Mouse (Mus musculus) kidney, embryonic 16.5 days (tissue): Measurements from ENCODE around the gene Tom1. TPM values are rescaled to one million over a fixed set of nuclear protein-coding genes. Genes with fewer than 3 reads are reported as not detected.

Experiments used
- ATAC-seq: fragments of 200-750 bp; cut with Nextera tagmentation; 2 replicates; pipeline ENCODE4 v1.8.0; 2017; ENCODE audit warnings: moderate TSS enrichment; ENCODE audit not compliant: low FRiP score, low TSS enrichment
- H3K27ac ChIP-seq: fragments of 300-500 bp; sonication (generic); 2 replicates; pipeline ENCODE4 v1.5.1; 2014; ENCODE audit warnings: low read length
- H3K27me3 ChIP-seq: fragments of 300-500 bp; sonication (generic); 2 replicates; pipeline ENCODE4 v1.6.1; 2014; ENCODE audit warnings: low read length, control low read depth, mixed read lengths; ENCODE audit not compliant: insufficient read depth
- H3K36me3 ChIP-seq: fragments of 300-500 bp; sonication (generic); 2 replicates; pipeline ENCODE4 v1.6.1; 2014; ENCODE audit warnings: low read length, control low read depth, mixed read lengths; ENCODE audit not compliant: insufficient read depth
- H3K4me1 ChIP-seq: fragments of 300-500 bp; sonication (generic); 2 replicates; pipeline ENCODE4 v1.6.1; 2014; ENCODE audit warnings: low read length, control low read depth, mixed read lengths; ENCODE audit not compliant: insufficient read depth
- H3K4me2 ChIP-seq: fragments of 300-500 bp; sonication (generic); replicated peaks from 2 replicates; pipeline ENCODE4 v1.6.1; 2014; ENCODE audit warnings: low read depth, low read length
- H3K4me3 ChIP-seq: fragments of 300-500 bp; sonication (generic); 2 replicates; pipeline ENCODE4 v1.5.1; 2014; ENCODE audit warnings: mild to moderate bottlenecking, low read length
- H3K9ac ChIP-seq: fragments of 300-500 bp; sonication (generic); replicated peaks from 2 replicates; pipeline ENCODE4 v1.6.1; 2014; ENCODE audit warnings: low read length
- H3K9me3 ChIP-seq: fragments of 300-500 bp; sonication (generic); 2 replicates; pipeline ENCODE4 v1.6.1; 2016; ENCODE audit warnings: low read length, control low read depth
- WGBS: fragments of 180-500 bp; shearing (Covaris S2); extraction: QIAGEN DNeasy Blood & Tissue Kit; methylation state at CpG from one replicate; pipeline ENCODE4 v1.1.7; 2014; 5-methylcytosine and 5-hydroxymethylcytosine counted together
- polyA plus RNA-seq: library from polyadenylated mRNA; unstranded; fragments of >200 nt; fragmentation: Nextera tagmentation; extraction: Ambion mirVana; gene quantifications from 2 replicates; pipeline ENCODE4 v1.2.1, GENCODE M21; 2015

Gene Tom1
- polyA plus RNA-seq, 1 experiment from 2014 or later: 35.7 TPM

DNA sequence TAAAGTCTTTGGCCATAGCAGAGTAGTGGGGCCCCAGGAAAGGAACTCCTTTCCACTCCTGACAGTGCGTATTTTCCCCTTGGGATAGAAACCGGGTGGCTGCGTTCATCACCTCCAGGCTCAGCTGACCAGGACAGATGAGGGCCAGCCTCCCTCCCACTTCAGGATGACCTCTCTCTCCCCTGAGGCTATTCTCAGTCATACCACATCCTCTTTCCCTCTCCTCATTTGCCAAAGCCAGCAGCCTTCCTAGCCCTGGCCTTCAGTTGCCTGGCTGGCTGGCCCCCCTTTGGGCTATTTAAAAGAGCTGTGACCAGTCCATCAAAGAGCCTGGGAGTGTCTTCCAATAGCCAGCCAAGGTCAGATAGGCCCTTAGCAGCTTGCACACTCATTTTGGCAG lies 29.8 kb downstream of the Tom1 start:
- Histone ChIP-seq H3K27me3 (no peaks in the 10 kb centered on the region), H3K9me3 (no peaks in the 10 kb centered on the region), H3K4me1 (no peaks in the 10 kb centered on the region), H3K27ac (no peak overlapping the region), H3K4me3 (no peak overlapping the region), H3K36me3 (peaks cover 15% of the 10 kb centered on the region; the same call in 1 of the 2 replicates), H3K4me2 (no peak overlapping the region), H3K9ac (no peak overlapping the region)
- 58% methylated on average over 3 of the region's 3 CpGs for WGBS
- no peak for ATAC-seq

DNA sequence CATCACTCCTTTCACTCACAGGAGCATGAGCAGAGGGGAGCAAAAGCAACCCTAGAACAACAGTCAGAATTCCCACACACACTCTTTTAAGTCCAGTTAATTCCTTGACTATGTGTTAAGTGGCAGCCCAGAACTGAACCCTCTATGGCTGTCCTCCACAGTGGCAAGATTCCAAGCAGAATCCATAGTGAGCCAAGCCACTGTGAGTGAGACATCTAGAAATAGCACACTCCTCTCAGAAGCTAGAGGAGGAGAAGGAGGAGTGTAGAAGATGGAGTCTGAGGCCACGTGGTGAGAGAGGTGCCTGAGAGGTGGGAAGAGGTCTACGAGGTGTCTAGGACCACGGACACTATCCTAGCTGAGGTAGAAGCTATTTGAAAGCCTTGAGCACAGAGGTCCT lies 31.3 kb downstream of the Tom1 start:
- Histone ChIP-seq H3K36me3 (peaks cover 15% of the 10 kb centered on the region; the same call in 1 of the 2 replicates), H3K4me1 (no peaks in the 10 kb centered on the region), H3K9me3 (no peaks in the 10 kb centered on the region), H3K4me3 (no peak overlapping the region), H3K4me2 (no peak overlapping the region), H3K27ac (no peak overlapping the region), H3K27me3 (no peaks in the 10 kb centered on the region), H3K9ac (no peak overlapping the region)
- 84% methylated on average over 3 of the region's 3 CpGs for WGBS
- ATAC-seq: no peak

DNA sequence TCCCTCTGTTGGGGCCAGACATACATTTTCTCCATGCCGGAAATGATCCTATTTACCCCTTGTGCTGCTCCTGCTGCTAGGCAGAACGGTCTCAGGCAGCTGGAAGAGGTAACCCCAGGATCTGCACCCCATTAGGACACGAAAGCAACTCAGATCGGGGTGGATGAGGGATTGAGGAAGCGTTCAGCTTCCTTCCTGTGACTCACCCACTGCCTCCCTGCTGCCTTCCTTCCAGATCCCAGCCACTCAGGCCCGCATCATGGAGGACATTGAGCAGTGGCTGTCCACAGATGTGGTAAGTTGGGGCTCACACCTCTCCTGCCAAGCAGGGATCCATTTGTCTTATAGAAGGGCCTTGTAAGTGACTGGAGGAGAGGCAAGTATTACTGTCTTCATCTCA lies 33.8 kb downstream of the Tom1 start:
- no peak overlapping the region for H3K9ac ChIP-seq
- H3K4me3 ChIP-seq: no peak overlapping the region
- no peaks in the 10 kb centered on the region for H3K9me3 ChIP-seq
- peaks cover 11% of the 10 kb centered on the region; the same call in 1 of the 2 replicates for H3K36me3 ChIP-seq
- WGBS: 70% methylated on average over 6 of the region's 6 CpGs
- H3K27me3 ChIP-seq: no peaks in the 10 kb centered on the region
- no peak for ATAC-seq
- H3K4me1 ChIP-seq: no peaks in the 10 kb centered on the region
- H3K4me2 ChIP-seq: no peak overlapping the region
- H3K27ac ChIP-seq: no peak overlapping the region

DNA sequence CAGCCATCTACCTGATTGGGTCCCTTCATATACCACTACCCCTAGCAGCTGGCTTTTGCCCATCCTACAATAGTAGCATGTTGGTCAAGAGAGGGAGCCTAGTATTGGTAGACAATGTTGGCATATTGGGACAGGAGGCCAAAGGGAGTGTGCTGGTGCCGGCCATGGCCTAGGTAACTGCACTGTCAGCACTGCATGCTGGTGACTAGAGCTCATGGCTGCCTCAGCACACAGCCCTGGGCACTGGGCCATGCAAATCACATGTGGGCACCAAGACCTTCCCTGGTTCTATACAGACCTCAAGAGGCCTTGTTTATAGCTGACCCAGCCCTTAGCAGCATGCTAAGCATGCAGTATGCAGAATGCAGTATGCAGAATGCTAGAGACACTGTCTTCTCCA lies 36.8 kb downstream of the Tom1 start:
- Histone ChIP-seq H3K36me3 (peaks cover 7% of the 10 kb centered on the region; the same call in 1 of the 2 replicates), H3K27ac (no peak overlapping the region), H3K9ac (no peak overlapping the region), H3K4me2 (no peak overlapping the region), H3K9me3 (no peaks in the 10 kb centered on the region), H3K27me3 (no peaks in the 10 kb centered on the region), H3K4me1 (no peaks in the 10 kb centered on the region), H3K4me3 (no peak overlapping the region)
- peak; percentile 13; the same call in 1 of the 2 replicates for ATAC-seq
- 76% methylated on average over 1 of the region's 1 CpGs for WGBS

DNA sequence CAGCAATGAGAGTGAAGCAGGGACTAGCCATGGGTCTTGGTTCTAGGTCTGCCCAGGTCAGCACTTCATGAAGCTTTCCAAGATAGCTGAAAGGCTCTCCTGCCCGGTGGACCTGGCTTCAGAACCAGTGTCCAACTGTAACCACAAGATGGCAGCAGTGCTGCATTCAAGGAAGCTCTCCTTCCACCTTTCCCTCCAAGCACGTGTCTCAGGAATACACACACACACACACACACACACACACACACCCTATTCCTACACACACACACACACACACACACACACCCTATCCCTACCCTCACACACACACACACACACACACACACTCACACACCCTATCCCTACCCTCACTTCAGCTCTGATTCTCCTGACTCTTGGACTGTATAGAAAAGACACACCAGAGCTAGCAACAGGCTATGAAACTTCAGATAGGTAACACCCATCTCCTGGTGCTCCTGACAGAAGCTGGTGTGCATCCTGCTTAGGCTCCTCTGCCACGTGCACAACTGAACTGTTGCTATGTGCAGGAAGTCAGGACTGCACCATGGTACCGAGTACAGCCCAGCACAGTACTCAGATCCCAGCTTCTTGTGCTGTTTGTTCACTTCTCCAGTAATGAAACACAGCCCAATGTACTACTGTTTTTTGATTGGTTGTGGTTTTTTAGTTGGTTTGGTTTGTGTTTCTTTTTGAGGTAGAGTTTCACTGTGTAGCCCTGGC lies 38.3 kb downstream of the Tom1 start:
- Histone ChIP-seq H3K4me1 (no peaks in the 10 kb centered on the region), H3K4me3 (no peak overlapping the region), H3K27me3 (no peaks in the 10 kb centered on the region), H3K9ac (no peak overlapping the region), H3K9me3 (no peaks in the 10 kb centered on the region), H3K27ac (no peak overlapping the region), H3K4me2 (no peak overlapping the region), H3K36me3 (0 out of 2 replicates have a peak, but pooled peaks cover 5% of the 10 kb centered on the region)
- ATAC-seq: peak; percentile 79
- 29% methylated on average over 4 of the region's 4 CpGs for WGBS

DNA sequence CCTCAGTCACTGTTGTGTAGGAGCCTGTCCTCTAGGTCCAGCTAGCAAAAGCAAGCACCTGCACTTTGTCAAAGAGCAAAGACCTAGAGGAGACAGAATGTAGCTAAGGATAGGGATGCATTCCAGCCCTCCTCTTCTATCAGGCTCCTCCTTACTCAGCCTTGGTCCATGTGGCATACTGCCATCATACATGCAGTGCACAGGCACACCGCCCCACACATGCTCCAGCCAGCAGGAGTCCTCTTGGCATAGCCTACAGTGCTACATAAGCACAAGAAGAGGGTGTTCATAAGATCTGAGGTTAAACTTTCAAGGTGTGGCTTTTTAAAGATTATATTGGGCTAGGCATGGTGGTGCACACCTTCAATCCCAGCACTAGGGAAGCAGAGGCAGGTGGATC lies 41.4 kb downstream of the Tom1 start:
- Histone ChIP-seq H3K4me2 (no peak overlapping the region), H3K36me3 (no peaks in the 10 kb centered on the region), H3K27ac (no peak overlapping the region), H3K4me1 (no peaks in the 10 kb centered on the region), H3K27me3 (no peaks in the 10 kb centered on the region), H3K9me3 (no peaks in the 10 kb centered on the region), H3K9ac (no peak overlapping the region), H3K4me3 (no peak overlapping the region)
- ATAC-seq: no peak
- WGBS: 89% methylated on average over 1 of the region's 1 CpGs

DNA sequence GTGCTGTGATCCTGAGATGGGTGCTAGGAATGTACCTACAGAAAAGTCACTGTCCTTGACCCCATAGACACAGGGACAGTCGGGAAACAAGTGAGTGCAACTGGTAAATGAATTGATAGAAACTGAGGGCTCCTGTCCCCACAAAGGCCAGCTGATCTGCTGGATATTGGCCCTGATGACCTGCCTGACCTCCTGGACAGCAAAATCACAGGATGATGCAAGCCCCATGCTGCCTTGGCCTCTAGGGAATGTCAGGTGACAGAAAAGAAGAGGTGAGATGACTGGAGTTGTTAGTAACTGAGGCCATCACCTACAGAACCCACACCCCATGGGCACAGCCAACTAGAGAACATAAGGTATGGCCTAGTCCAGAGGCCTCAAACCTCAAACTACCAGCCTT lies 44.7 kb downstream of the Tom1 start:
- Histone ChIP-seq H3K4me2 (no peak overlapping the region), H3K9ac (no peak overlapping the region), H3K36me3 (no peaks in the 10 kb centered on the region), H3K27ac (no peak overlapping the region), H3K4me3 (no peak overlapping the region), H3K27me3 (no peaks in the 10 kb centered on the region), H3K4me1 (0 out of 2 replicates have a peak, but pooled peaks cover under 1% of the 10 kb centered on the region), H3K9me3 (no peaks in the 10 kb centered on the region)
- 89% methylated on average over 1 of the region's 1 CpGs for WGBS
- ATAC-seq: no peak

DNA sequence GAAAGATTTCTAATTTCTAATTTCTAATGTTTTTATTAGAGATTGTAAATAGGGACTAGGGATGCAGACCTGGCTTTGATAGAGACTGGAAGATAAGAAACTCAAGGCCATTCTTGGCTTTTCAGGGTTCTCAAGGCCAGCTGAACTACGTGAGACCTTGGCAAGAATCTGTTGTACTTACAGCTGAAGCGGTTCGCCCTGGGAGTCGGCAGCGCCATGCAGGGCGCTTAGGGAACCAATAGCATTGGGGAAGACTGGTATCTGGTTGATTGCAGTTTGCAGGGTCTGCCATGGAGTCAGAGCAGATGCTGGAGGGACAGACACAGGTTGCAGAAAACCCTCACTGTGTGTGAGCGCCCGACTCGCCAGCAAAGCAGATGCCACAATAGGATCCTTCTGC lies 45.3 kb downstream of the Tom1 start:
- Histone ChIP-seq H3K9me3 (no peaks in the 10 kb centered on the region), H3K4me1 (0 out of 2 replicates have a peak, but pooled peaks cover 4% of the 10 kb centered on the region), H3K4me2 (no peak overlapping the region), H3K9ac (no peak overlapping the region), H3K27ac (no peak overlapping the region), H3K36me3 (no peaks in the 10 kb centered on the region), H3K4me3 (no peak overlapping the region), H3K27me3 (no peaks in the 10 kb centered on the region)
- WGBS: 96% methylated on average over 9 of the region's 9 CpGs
- ATAC-seq: no peak

DNA sequence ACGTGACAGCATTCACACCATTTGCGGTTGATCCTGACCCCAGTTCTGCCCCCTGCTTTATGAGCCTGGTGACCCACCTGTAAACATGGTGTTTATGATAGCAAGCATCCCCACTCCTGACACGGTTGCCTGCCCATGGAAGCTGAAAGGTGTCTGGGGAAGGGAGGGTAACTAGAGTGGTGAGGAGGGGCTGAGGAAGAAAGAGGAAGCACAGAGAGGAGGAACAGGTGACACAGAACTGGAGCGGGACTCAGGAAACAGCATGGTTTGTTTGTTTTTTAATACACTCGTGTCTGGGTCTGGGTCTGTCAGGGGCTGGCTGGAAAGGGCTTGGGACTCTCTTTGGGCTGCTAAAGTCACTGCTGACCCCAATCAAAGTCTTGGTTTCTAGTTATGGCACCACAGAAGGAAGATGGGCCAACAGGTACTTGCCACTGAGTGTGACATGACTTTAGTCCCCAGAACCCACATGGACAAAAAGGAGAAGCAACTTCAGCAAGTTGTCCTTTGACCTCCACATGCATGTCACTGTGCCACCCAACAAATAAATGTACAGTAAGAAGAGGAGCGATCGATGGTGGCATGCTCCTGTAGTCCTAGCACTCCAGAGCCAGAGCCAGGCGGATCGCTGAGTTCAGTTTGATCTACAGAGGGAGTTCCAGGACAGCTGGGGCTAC lies 48.0 kb downstream of the Tom1 start:
- Histone ChIP-seq H3K4me1 (peaks cover 8% of the 10 kb centered on the region; the same call in 1 of the 2 replicates), H3K27ac (no peak overlapping the region), H3K4me3 (no peak overlapping the region), H3K27me3 (no peaks in the 10 kb centered on the region), H3K9me3 (no peaks in the 10 kb centered on the region), H3K9ac (no peak overlapping the region), H3K4me2 (no peak overlapping the region), H3K36me3 (no peaks in the 10 kb centered on the region)
- 60% methylated on average over 9 of the region's 9 CpGs for WGBS
- no peak for ATAC-seq

DNA sequence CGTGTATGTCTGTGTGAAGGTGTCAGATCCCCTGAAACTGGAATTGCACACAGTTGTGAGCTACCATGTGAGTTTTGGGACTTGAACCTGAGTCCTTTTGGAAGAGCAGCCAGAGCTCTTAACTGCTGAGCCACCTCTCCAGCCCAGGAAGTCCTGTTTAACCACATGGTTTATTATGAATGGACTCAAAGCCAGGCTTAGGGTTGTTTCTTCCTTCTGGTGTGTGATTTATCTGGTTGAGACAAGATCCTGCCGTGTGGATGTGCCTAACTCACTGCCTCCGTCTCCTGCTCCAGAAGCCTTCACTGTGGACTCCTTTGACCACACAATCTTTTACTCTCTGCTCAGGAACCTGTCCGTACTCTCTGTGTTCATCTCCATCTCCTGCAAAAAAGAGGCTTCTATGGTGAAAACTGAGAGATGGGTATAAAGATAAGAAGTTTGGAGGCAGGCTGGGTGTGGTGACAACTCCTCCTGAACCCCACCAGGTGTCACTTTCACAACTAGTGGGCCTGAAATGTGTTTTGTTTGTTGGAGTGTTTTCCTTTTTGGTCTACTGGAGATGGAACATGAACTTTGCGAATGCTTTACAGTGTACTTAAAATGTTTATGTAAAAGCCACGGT lies 48.8 kb downstream of the Tom1 start:
- ATAC-seq: no peak
- H3K9ac ChIP-seq: no peak overlapping the region
- H3K9me3 ChIP-seq: no peaks in the 10 kb centered on the region
- WGBS: 70% methylated on average over 6 of the region's 6 CpGs
- H3K4me3 ChIP-seq: no peak overlapping the region
- no peak overlapping the region for H3K4me2 ChIP-seq
- H3K27ac ChIP-seq: no peak overlapping the region
- no peaks in the 10 kb centered on the region for H3K27me3 ChIP-seq
- no peaks in the 10 kb centered on the region for H3K36me3 ChIP-seq
- H3K4me1 ChIP-seq: peaks cover 8% of the 10 kb centered on the region; the same call in 1 of the 2 replicates
